In the genomic region with DNA sequence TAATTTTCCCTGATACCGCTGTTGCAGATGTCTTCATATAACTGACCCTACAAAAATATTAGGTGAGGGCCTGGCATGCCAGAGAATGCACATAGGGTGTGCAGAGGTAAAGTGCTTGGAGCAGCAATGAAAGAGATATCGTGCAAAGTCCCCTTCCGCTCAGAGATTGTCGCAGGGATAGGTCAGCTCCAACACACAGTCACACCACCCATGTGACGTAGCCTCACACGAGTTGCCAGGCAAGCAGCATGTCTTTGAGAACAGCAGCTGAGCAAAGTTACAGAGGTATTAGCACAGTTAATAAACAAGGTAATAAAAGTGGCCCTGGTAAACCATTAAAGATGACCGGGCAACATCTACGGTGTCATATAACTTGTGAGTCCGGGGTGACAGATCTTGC, we compare ENCODE assay signal across 24 mouse cellular contexts.
"Had no signal": no experiment of that assay in that cellular context is flagged by ENCODE, and none has a peak within 500 bp of the region (broad histone marks: within the 10 kb centered on the region; RNA-seq: fewer than 3 reads in every experiment).

No protein-coding gene starts in this region.

- H3K27ac ChIP-seq: hindbrain, embryonic 10.5 days; hindbrain, embryonic 12.5 days; hindbrain, embryonic 14.5 days; hindbrain, postnatal 0 days; kidney, embryonic 15.5 days; kidney, postnatal 0 days; limb, embryonic 13.5 days; limb, embryonic 15.5 days; liver, embryonic 12.5 days; liver, embryonic 14.5 days had no signal

- H3K4me1 ChIP-seq: limb, embryonic 15.5 days; liver, embryonic 12.5 days had no signal

- DNase-seq: gastrocnemius, postnatal 14 days; gastrocnemius, postnatal 36 days; heart, adult 18-20 months; heart, postnatal 10 days; heart, postnatal 4 days; kidney, adult 11 months; kidney, adult 2 months; kidney, adult 9 months; kidney, postnatal 14 days; kidney, postnatal 36 days; layer of hippocampus, adult 9-11 months; layer of hippocampus, postnatal 36 days; left cerebral cortex, postnatal 4 days had no signal

- H3K36me3 ChIP-seq: heart, embryonic 12.5 days; hindbrain, embryonic 10.5 days; hindbrain, embryonic 12.5 days; kidney, embryonic 15.5 days; limb, embryonic 13.5 days; limb, embryonic 15.5 days; liver, embryonic 12.5 days had no signal

- H3K27me3 ChIP-seq: heart, embryonic 12.5 days; hindbrain, embryonic 12.5 days; kidney, embryonic 15.5 days; limb, embryonic 15.5 days; liver, embryonic 12.5 days had no signal

- H3K9ac ChIP-seq: heart, embryonic 12.5 days; hindbrain, embryonic 12.5 days; hindbrain, embryonic 14.5 days; kidney, embryonic 15.5 days; limb, embryonic 13.5 days; limb, embryonic 15.5 days; liver, embryonic 12.5 days; liver, embryonic 14.5 days had no signal

- H3K4me3 ChIP-seq: heart, embryonic 12.5 days; hindbrain, embryonic 10.5 days; hindbrain, embryonic 12.5 days; kidney, embryonic 15.5 days; limb, embryonic 13.5 days; limb, embryonic 15.5 days; liver, embryonic 12.5 days had no signal

- H3K9me3 ChIP-seq: heart, embryonic 12.5 days; hindbrain, embryonic 10.5 days; hindbrain, embryonic 12.5 days; kidney, embryonic 15.5 days; limb, embryonic 13.5 days; limb, embryonic 15.5 days; liver, embryonic 12.5 days had no signal

- H3K4me2 ChIP-seq: heart, embryonic 12.5 days; hindbrain, embryonic 12.5 days; hindbrain, embryonic 14.5 days; kidney, embryonic 15.5 days; limb, embryonic 13.5 days; limb, embryonic 15.5 days; liver, embryonic 12.5 days had no signal

- ATAC-seq: hindbrain, postnatal 0 days; liver, embryonic 12.5 days had no signal
